ENCODE assay signal across 8 mouse cellular contexts in the genomic region with DNA sequence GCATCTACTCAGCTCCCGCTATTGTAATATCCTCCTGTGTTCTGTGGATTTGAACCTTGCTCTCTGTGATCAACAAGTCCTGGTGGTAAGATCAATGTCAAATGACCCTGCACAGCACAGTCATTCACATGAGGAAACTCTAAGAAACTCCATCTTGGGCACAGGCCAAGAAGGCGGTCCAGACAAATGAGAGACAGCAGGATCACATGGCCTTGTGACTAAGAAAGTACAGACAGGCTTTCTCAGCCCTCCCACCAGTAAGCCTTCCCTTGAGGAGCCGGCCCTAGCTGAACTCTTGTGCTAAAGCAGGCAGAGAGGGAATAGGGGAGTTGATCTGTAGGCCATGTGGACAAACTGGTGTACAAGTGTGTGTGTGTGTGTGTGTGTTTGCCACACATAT. TPM values are rescaled to one million over a fixed set of nuclear protein-coding genes. Genes with fewer than 3 reads are reported as not detected.
DNase-seq lines count a peak whose midpoint lies in the region; ATAC-seq and TF ChIP-seq lines count a peak whose summit lies in the region.

No protein-coding gene starts in this region.

- 53% methylated on average over 3 of the region's 3 CpGs for WGBS in stomach, postnatal 0 days

- H3K27ac ChIP-seq in stomach, postnatal 0 days (replicated peaks) = no peak overlapping the region

- TF ChIP-seq CTCF in stomach, postnatal 0 days (IDR thresholded peaks at IDR 0.05; ENCODE audit: low read depth) = no peak; the same call in 1 of the 2 replicates

- H3K9me3 ChIP-seq in stomach, postnatal 0 days (ENCODE audit: control insufficient read depth, low read length) = no peaks in the 10 kb centered on the region

- H3K27me3 ChIP-seq in stomach, postnatal 0 days (ENCODE audit: control insufficient read depth, insufficient read depth, low read length) = no peaks in the 10 kb centered on the region

- intact Hi-C loops in left cerebral cortex, postnatal 25 days (cut with DNase I) = no loop called here

- H3K9ac ChIP-seq in stomach, postnatal 0 days (ENCODE audit: low read length) = no peak overlapping the region

- ATAC-seq in stomach, postnatal 0 days (ENCODE audit: low FRiP score, low TSS enrichment) = peak; percentile 82

- DNase-seq in right cerebral cortex, postnatal 14 days = peak; percentile 25
- no peak for DNase-seq in right cerebral cortex, adult 18-20 months
- DNase-seq in gastrocnemius, postnatal 10 days = peak; percentile 45
- DNase-seq in kidney, postnatal 10 days = peak; percentile 75
- peak; percentile 64 for DNase-seq in stomach, postnatal 0 days (ENCODE audit: low spot score)
- no peak for DNase-seq in urinary bladder, postnatal 4 days (ENCODE audit: low spot score in 2 of 2)
- DNase-seq in MN1 (ENCODE audit: low spot score) = no peak
- no peak for DNase-seq in left cerebral cortex, postnatal 25 days (ENCODE audit: low spot score in 2 of 2)

- no peaks in the 10 kb centered on the region for H3K4me1 ChIP-seq in stomach, postnatal 0 days (replicated peaks; ENCODE audit: control insufficient read depth, insufficient read depth)

- H3K36me3 ChIP-seq in stomach, postnatal 0 days (ENCODE audit: control insufficient read depth, insufficient read depth, low read length) = no peaks in the 10 kb centered on the region

- H3K4me3 ChIP-seq in stomach, postnatal 0 days (ENCODE audit: low read depth, low read length) = no peak overlapping the region

- no peak for TF ChIP-seq EP300 in stomach, postnatal 0 days (optimal IDR thresholded peaks at IDR 0.05)

- H3K4me2 ChIP-seq in stomach, postnatal 0 days (replicated peaks; ENCODE audit: low read depth) = no peak overlapping the region

RNA-seq across cellular contexts. Expression of gene Ptprm, which starts 49.4 kb away (rescaled TPM):
- total RNA-seq in gastrocnemius, postnatal 10 days (2021) = 10 to 100 TPM; 40.2 to 48.8 TPM
- 3.6 and 4.4 TPM in 2 replicates for polyA plus RNA-seq in stomach, postnatal 0 days (2015; fragmentation: Nextera tagmentation; extraction: Ambion mirVana)
- 10 to 100 TPM; 31.6 to 37.3 TPM for total RNA-seq in left cerebral cortex, postnatal 25 days (2021)

Comparison
In these comparisons a context has a peak if more than half of its experiments do, and no peak if none do; other contexts are left out.
1. DNase-seq: peak in right cerebral cortex, postnatal 14 days (single experiment), gastrocnemius, postnatal 10 days (single experiment), kidney, postnatal 10 days (single experiment) and stomach, postnatal 0 days (single experiment); none in right cerebral cortex, adult 18-20 months (single experiment), urinary bladder, postnatal 4 days (0 of 2), MN1 (single experiment) and left cerebral cortex, postnatal 25 days (0 of 2).